In the genomic region with DNA sequence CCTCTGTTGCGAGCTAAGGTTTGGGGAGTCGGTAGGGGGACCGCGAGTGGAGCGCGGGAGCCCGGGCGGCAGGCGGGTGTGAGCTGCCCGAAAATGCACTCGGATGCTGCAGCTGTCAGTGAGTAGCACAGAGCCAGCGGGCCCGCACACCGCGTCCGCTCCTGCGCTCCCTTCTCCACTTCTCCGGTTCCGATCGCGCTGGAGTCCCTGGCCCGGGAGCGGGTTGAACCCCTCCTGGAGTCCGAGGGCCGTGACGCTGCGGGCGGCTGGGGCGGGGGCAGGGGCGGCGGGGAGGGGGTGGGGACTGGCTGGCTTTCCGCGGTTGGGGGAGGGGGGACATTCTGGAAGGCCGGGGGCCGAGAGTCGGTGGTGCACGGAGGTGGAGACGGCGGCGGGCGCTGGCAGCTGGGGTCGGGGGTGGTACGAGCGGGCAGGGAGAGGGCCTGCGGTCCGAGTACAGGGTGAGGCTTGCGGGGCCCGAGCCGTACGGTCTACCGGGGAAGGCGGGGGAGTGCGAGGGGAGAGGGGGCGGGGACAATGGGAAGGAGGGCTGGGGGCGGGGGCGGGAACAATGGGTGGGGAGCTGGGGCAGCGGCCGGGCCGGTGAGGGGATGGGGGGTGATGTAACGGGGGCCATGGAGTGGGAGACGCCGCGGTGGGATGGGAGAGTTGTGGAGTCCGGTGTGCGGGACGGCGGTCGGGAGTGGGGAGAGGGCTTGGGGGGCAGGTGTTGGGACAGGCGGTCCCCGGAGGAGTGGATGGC, we compare ENCODE assay signal across 8 mouse cellular contexts. TPM values are rescaled to one million over a fixed set of nuclear protein-coding genes. Genes with fewer than 3 reads are reported as not detected.
DNase-seq lines count a peak whose midpoint lies in the region; ATAC-seq and TF ChIP-seq lines count a peak whose summit lies in the region.

No protein-coding gene starts in this region.

- no peaks in the 10 kb centered on the region for H3K9me3 ChIP-seq in kidney, embryonic 16.5 days (ENCODE audit: low read length)
- H3K9me3 ChIP-seq in kidney, postnatal 0 days (replicated peaks; ENCODE audit: low read length) = no peaks in the 10 kb centered on the region
- H3K9me3 ChIP-seq in midbrain, embryonic 11.5 days (ENCODE audit: control insufficient read depth, low read length) = no peaks in the 10 kb centered on the region

- H3K4me2 ChIP-seq in kidney, embryonic 16.5 days (replicated peaks; ENCODE audit: low read depth, low read length) = peak overlapping the region; percentile 96
- H3K4me2 ChIP-seq in kidney, postnatal 0 days (ENCODE audit: low read length) = peak overlapping the region; percentile 97
- peak overlapping the region; percentile 90 for H3K4me2 ChIP-seq in midbrain, embryonic 11.5 days

- peak; percentile 44 for ATAC-seq in kidney, embryonic 16.5 days (ENCODE audit: low FRiP score, low TSS enrichment)
- peak; percentile 25 for ATAC-seq in kidney, postnatal 0 days (replicated peaks; ENCODE audit: low FRiP score, low read depth)
- peak; percentile 54 for ATAC-seq in midbrain, embryonic 11.5 days (ENCODE audit: low FRiP score)

- H3K9ac ChIP-seq in kidney, embryonic 16.5 days (replicated peaks; ENCODE audit: low read length) = peak overlapping the region; percentile 74
- H3K9ac ChIP-seq in kidney, postnatal 0 days (ENCODE audit: low read depth, low read length) = peak overlapping the region; percentile 67
- peak overlapping the region; percentile 84 for H3K9ac ChIP-seq in midbrain, embryonic 11.5 days (ENCODE audit: low read length)

- peak; percentile 74 for TF ChIP-seq POLR2A in embryonic fibroblast, embryonic 13.5 days (IDR thresholded peaks at IDR 0.05; ENCODE audit: low read depth, low read length)

- H3K4me3 ChIP-seq in kidney, embryonic 16.5 days (ENCODE audit: low read length) = peak overlapping the region; percentile 83
- peak overlapping the region; percentile 84 for H3K4me3 ChIP-seq in embryonic fibroblast, embryonic 13.5 days (ENCODE audit: insufficient read depth, low read length)
- H3K4me3 ChIP-seq in kidney, postnatal 0 days (replicated peaks; ENCODE audit: low read depth, low read length) = peak overlapping the region; percentile 91
- H3K4me3 ChIP-seq in midbrain, embryonic 11.5 days (ENCODE audit: low read depth, low read length) = peak overlapping the region; percentile 77

- DNase-seq in kidney, adult 11 months = no peak
- peak; percentile 36 for DNase-seq in R1 (ENCODE audit: low read depth, low spot score)
- DNase-seq in kidney, postnatal 0 days (ENCODE audit: low spot score) = no peak
- DNase-seq in midbrain, embryonic 11.5 days (ENCODE audit: low spot score, missing footprints) = no peak
- DNase-seq in natural killer cell, adult 2 months (ENCODE audit: low spot score in 2 of 2) = no peak
- DNase-seq in urinary bladder, postnatal 14 days (ENCODE audit: low spot score) = no peak

- no peaks in the 10 kb centered on the region for H3K36me3 ChIP-seq in kidney, embryonic 16.5 days (ENCODE audit: insufficient read depth, low read length)
- no peaks in the 10 kb centered on the region for H3K36me3 ChIP-seq in kidney, postnatal 0 days (ENCODE audit: insufficient read depth, low read length)
- no peaks in the 10 kb centered on the region for H3K36me3 ChIP-seq in midbrain, embryonic 11.5 days (ENCODE audit: control insufficient read depth, insufficient read depth, low read length)

- H3K27me3 ChIP-seq in kidney, embryonic 16.5 days (ENCODE audit: insufficient read depth, low read length) = no peaks in the 10 kb centered on the region
- no peaks in the 10 kb centered on the region for H3K27me3 ChIP-seq in kidney, postnatal 0 days (ENCODE audit: insufficient read depth, low read length)
- no peaks in the 10 kb centered on the region for H3K27me3 ChIP-seq in midbrain, embryonic 11.5 days (ENCODE audit: control insufficient read depth, insufficient read depth, low read length)

- H3K4me1 ChIP-seq in kidney, embryonic 16.5 days (ENCODE audit: insufficient read depth, low read length) = peaks cover 8% of the 10 kb centered on the region
- H3K4me1 ChIP-seq in embryonic fibroblast, embryonic 13.5 days (ENCODE audit: control insufficient read depth, insufficient read depth, low read length) = no peaks in the 10 kb centered on the region
- 0 out of 2 replicates have a peak, but pooled peaks cover 6% of the 10 kb centered on the region for H3K4me1 ChIP-seq in kidney, postnatal 0 days (replicated peaks; ENCODE audit: insufficient read depth, low read length)
- H3K4me1 ChIP-seq in midbrain, embryonic 11.5 days (ENCODE audit: control insufficient read depth, insufficient read depth, low read length) = peaks cover 7% of the 10 kb centered on the region; the same call in 1 of the 2 replicates

- H3K27ac ChIP-seq in kidney, embryonic 16.5 days (ENCODE audit: low read length) = peak overlapping the region; percentile 94
- H3K27ac ChIP-seq in embryonic fibroblast, embryonic 13.5 days (ENCODE audit: insufficient read depth, low read length) = peak overlapping the region; percentile 80
- H3K27ac ChIP-seq in kidney, postnatal 0 days = peak overlapping the region; percentile 93
- H3K27ac ChIP-seq in midbrain, embryonic 11.5 days (ENCODE audit: low read depth, low read length) = peak overlapping the region; percentile 94

- TF ChIP-seq CTCF in embryonic fibroblast, embryonic 13.5 days (IDR thresholded peaks at IDR 0.05; ENCODE audit: borderline replicate concordance, insufficient read depth, low read length) = no peak
- no peak for TF ChIP-seq CTCF in kidney, postnatal 0 days (IDR thresholded peaks at IDR 0.05; ENCODE audit: low read depth)

- 1% methylated on average over 56 of the region's 70 CpGs for WGBS in kidney, embryonic 16.5 days
- WGBS in kidney, postnatal 0 days = under 1% methylated on average over 56 of the region's 70 CpGs
- WGBS in midbrain, embryonic 11.5 days = under 1% methylated on average over 49 of the region's 70 CpGs

RNA-seq across cellular contexts. Expression of a gene that starts 10.5 kb away (rescaled TPM):
- polyA plus RNA-seq in kidney, embryonic 16.5 days (2015; fragmentation: Nextera tagmentation; extraction: Ambion mirVana) = 24.0 and 24.1 TPM in 2 replicates
- polyA plus RNA-seq in embryonic fibroblast, embryonic 13.5 days (2011; ENCODE audit: insufficient read length, low read depth, missing spikeins) = 27.9 and 36.4 TPM in 2 replicates
- polyA plus RNA-seq in kidney, postnatal 0 days (2015; fragmentation: Nextera tagmentation; extraction: Ambion mirVana) = 22.0 and 23.8 TPM in 2 replicates
- 69.6 and 83.0 TPM in 2 replicates for polyA plus RNA-seq in midbrain, embryonic 11.5 days (2014; fragmentation: Nextera tagmentation; extraction: Ambion mirVana)
